Mouse (Mus musculus) embryo, embryonic 11.5 days (tissue): Measurements from ENCODE around the gene Grik4.
"Not testable (repeated sequence)": the region's sequence is repeated elsewhere in the genome, so short reads cannot be mapped to it uniquely, and the experiment has no call there.

Experiments
- DNase-seq: peaks from one replicate; pipeline ENCODE4 v3.0.0-alpha.2; 2012; ENCODE audit warnings: low read depth, low spot score

Grik4 gene

GRCm38 (mm10) chr9:42798280-42798679, 146.0 kb downstream of the Grik4 start:
- no peak for DNase-seq

GRCm38 (mm10) chr9:42797276-42797675, 147.0 kb downstream of the Grik4 start:
- DNase-seq, result no peak

GRCm38 (mm10) chr9:42795881-42796280, 148.4 kb downstream of the Grik4 start:
- no peak for DNase-seq

DNA sequence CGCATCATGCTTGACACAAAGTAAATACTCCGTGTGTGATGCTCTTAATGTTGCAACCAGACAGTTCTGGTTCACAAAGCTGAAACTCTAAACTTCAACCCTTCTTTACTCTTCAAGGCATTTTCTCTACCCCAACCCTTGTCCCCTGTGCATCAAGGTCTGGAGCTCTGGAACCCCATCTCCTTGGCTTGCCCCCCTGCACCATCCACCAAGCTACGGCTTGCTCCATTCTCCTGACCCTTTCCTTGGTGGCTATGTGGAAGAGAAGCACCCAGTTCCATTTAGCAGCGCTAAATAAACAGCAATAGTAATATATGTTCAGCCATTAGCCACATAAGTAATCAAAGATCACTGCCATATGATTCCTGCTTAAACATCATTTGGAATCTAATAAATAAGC, 150.3 kb downstream of the Grik4 start:
- no peak for DNase-seq

DNA sequence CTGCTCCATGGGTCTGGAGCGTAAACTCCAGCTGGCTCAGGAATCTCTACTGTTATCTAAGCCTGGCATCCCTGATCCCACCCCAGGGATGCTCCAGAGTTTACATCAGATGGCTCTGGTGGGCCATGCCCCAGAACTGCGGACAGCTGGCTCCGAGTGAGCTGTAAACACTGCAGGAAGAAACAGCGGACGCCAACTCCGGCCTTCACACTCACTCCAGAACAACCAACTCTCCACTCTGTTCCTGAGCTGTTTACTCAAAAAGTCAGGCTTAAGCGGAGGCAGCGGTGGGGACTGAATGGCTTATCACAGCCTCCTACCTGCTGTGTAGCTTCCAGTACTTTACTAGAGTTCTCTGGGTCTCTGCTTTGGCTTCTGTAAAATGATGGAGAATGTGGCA, 150.7 kb downstream of the Grik4 start:
- DNase-seq, result no peak

- DNase-seq, result no peak
These were observed 151.9 kb downstream of the Grik4 start for GRCm38 (mm10) chr9:42792381-42792780.

- no peak for DNase-seq
These were observed 152.5 kb downstream of the Grik4 start for GRCm38 (mm10) chr9:42791779-42792178.

- no peak for DNase-seq
These were observed 152.9 kb downstream of the Grik4 start for GRCm38 (mm10) chr9:42791346-42791745.

GRCm38 (mm10) chr9:42788471-42788870, 155.8 kb downstream of the Grik4 start:
- no peak for DNase-seq

- no peak for DNase-seq
These were observed 157.4 kb downstream of the Grik4 start for GRCm38 (mm10) chr9:42786882-42787281.

GRCm38 (mm10) chr9:42786286-42786685, 158.0 kb downstream of the Grik4 start:
- DNase-seq, result no peak

DNA sequence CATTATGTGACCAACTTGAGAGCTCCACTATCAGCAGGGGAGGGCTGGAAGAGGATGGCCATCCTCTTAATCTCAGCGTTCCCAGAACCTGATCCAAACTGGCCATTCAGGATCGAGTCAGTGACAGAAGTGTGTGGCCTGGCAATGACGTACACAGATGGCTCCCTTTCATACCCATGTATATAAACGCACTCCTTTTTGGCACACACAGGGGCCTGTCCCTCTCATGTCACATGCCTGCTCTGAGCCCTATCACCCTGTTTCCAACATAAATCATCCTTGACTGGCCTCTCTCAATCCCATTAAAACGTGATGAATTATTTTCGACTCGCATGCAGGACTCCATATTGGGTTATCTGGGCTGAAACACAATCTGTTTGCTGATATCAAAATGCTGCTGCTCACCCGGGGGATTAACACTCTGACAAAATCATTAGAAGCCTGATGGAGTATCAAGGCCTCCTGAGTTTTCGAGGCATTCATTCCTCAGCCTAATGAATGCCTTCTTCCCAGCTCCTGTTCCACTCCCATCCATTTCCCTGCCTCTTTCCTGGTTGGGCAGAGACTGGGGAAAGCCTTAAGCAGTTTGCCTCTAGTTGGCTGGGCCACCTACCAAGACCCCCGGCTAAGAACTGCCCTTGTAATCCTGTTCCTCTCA, 159.0 kb downstream of the Grik4 start:
- no peak for DNase-seq

- DNase-seq, result no peak
These were observed 160.9 kb downstream of the Grik4 start for GRCm38 (mm10) chr9:42783248-42783903.

DNA sequence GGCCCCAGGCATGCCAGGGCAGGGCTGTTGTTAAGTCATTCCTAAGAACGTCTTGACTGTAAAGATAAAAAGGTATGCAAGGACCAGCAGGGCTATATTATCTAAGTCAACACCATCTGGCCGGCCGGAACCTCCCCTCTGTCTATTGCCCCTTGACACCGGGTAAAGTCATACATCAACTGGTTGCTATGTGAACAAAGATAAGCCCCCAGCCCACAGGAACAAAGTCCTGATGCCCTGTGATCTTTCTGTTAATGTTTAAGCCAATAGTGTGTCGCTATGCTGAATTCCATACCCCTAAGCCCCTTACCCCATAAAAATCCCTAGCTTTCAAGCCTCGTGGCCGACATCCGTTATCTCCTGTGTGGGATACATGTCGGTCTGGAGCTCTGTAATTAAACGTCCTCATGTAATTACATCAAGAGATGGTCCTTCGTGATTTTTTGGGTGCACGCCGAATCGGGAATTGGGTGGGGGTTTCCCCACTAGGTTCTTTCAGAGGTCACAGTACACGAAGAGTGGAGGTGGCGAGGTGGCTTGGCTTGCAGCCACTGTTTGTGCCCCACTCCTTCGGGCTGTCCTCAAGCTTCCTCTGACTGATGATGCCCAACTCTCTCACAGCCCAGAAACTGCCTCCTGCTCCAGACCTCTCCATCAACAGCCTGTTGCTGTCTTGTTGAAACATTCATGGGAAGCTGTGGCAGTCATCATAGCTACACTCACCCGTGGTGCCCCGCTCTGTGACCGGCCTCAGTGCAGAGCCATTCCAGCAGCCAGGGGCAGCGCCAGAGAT, 165.6 kb downstream of the Grik4 start:
- DNase-seq, result not testable (repeated sequence)

DNA sequence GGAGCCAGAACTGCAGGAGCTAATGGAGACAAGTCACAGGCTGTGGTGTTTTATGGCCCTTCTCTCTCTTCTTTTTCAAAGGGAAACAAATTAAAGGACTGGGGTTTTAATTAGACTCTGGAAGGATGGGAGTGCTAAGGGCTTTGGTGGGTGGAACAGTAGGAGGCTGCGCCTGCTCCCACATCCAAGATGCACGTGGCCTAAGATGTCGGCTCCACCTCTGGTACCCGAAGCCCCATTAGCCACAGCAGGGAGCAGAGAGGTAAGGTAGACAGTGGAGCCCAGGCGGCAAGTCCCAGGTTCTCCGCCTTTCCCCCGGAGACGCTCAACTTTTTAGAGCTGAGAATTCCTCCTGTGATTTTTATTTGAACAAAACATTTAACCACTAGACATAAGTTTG, 166.4 kb downstream of the Grik4 start:
- DNase-seq, result no peak

DNA sequence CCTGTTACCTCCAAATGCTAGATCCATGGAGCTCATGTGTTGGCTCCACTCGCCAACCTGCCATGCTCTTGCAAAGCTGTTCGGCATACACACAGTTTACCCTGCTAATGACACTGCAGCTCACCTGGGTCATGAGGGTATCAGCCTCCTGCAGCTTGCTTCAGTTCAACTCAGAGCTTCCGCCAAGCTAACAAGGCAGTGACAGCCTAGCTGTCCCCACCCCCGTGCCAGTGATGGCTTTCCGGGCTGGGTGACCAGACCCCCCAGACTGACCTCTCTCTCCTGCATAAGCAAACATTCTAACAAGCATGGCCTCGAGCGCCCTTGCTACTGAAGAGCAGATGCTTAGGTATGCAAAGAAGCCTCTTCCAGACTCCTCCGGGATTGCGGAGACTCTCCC, 167.5 kb downstream of the Grik4 start:
- no peak for DNase-seq

DNA sequence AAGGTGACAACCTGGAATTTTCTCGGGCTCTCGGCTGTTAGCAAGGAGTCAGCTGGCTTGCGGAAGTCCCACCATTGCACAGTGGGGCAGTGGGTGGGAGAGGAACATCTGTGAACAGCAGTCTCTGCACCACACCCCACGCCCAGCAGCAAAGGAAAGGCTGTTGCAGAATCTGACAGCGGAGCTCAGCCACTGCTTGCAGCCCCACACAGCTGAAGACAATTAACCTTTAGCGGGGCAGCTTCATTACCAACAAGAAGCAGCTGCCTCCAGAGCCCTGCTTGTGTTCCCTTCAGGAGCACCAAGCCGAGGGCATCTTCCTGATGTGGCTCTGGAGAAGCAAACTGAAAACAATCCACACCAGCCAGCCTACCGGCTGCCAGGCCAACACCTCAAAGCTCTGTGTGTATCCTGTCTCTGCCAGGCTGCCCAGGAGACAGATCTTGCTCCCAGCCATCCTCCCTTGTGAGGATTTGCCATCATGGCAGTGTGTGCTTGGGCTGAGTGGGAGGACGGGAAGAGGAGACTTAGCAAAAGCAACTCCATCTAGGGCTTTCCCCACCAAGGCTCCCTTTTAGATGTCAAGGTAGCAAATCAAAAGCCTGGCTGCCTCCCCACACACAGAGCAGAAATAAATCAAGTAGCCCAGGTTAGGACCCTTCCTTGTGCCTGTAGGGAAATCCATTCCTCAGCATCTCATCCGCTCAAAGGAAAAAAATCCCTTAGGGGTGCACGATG, 179.3 kb downstream of the Grik4 start:
- DNase-seq, result peak; percentile 38

DNA sequence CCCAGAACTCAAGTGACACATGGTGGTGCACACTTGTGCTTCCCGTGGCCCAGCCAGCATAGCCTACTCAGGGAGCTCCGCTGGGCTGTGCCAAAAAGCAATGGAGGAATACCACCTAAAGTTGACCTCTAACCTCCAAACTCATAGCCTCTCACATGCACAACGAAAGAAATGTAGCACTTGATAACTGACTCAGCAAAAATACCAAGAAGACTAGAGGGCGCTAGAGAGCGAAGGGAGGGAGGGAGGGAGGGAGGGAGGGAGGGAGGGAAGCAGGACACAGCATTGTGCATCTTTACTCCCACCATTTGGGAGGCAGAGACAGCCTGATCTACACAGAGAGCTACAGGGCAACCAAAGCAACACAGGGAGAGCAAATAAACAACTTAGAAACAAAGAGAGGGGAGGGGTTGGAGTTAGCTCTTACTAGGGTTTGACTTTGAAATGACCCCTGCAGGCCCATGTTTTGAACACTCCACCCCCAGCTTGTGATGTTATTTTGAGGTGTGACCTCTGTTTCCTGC, 185.5 kb downstream of the Grik4 start:
- DNase-seq, result no peak

DNA sequence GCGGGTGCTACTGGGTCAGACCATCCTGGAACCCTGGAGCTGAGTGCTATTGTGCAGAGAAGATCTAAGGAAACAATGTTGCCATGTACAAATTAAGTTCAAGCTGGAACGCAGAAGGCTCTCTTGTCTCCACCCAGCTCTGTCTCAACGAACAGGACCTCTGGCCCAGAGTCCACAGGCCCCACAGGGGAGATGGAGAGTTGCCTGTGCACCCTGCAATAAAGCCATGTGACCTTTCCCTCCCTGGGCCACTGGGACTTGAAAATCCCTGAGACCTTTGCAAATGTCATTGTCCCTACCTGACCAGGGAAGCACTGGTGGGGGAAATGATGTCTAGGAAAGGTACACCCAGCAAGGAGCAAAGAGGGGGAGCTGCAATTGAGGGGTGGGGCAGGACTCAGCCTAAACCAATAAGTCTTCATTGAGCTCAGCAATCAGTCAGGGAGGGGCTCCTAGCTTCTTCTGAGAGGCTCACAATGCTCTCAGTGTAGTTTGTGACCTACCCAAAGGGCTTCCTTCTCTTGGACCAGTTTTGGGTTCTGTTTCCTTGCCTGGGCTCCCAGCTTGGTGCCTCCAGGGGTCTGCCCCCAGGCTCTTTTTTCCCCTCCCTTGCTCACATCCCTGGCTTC, 187.2 kb downstream of the Grik4 start:
- no peak for DNase-seq

DNA sequence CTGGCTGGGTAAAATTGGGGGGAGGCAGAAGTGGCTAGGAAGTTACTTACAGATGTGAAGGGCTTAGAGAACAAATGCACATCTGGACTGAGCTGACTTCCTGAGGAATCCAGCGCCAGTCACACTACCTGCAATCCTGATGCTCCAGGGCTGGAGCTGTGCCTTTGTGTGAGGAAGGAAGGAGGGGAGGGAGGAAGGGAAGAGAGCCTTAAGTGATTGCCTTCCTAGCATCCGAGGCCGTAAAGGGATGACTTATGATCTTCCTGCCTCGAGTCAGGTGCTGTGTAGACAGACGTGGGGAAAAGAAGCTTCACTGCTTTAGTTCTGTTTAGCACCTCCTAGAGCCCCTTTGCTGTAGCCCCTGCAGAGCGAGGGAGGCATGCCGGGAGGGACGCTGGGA, 189.6 kb downstream of the Grik4 start:
- no peak for DNase-seq

DNA sequence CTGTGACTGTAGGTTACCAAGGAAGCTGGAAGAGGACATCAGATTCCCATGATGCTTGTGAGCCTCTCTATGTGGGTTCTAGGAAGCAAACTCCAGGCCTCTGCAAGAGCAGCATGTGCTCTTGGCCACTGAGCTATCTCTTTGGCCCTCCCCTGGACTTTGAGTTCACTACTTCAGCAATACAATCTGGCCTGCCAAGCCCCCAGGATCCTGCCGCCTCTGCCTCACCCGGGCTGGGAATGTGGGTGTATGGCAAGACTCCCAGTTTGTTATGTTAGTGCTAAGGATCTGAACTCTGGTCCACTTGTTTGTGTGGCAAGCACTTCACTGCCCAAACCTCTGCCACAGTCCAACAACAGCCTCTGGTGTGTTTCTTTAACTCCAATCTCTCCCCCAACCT, 193.1 kb downstream of the Grik4 start:
- DNase-seq, result no peak
